Mouse (Mus musculus): Measurements from ENCODE around the gene Ssh2. TPM values are rescaled to one million over a fixed set of nuclear protein-coding genes. Genes with fewer than 3 reads are reported as not detected.

The Ssh2 gene
- polyA plus RNA-seq, 1 experiment from 2014 or later: 10.9 TPM

DNA sequence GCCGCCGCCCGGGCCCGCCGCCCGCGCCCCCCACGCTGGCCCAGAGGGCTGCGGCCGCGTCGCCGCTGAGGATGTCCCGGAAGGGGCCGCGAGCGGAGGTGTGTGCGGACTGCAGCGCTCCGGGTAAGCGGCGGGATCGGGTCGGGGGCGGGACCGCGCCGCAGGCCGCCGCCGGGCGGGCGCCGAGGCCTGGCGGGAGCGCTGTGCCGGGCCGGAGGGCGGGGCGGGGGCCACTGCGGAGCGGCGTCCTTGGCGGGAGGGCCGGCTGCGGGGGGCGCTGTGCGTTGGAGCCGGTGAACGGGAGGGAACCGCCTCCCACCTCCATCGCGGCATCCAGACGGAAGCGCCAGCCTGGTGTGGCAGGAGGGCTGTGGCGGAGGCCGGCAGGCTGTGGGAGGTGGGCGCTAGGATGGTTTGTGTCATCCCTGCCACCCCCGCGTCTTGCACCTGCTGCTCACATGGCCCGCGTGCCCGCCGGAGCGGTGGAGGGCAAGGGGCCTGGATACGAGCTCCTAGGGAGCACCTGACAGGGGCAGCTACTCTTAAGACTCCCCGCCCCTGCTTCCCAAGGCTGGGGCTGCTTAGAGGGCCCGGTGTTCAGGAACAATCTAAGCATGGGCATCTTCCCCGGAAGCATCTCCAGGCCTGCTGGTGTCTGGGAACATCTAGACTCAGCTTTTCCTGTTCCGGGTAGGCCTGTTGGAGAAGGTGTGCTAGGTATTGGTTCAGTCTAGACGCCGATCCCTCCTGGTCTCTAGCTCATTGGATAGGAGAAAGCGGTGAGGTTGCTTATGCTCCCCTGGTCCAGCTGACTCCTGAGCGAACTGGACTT, 277.6 kb downstream of the Ssh2 start, which contains the start of gene Git1:
Gene Git1, plus strand, starts transcription at position 51 of the 832 bp plus-strand sequence.
- peak within 1 kb of the TSS; percentile 62 for H3K4me3 ChIP-seq (ENCODE audit: low read depth, low read length)
- peak within 1 kb of the TSS; percentile 97 for H3K9ac ChIP-seq (replicated peaks; ENCODE audit: low read depth, low read length)
- H3K4me1 ChIP-seq (ENCODE audit: control insufficient read depth, insufficient read depth, low read length): peaks cover 48% of the 10 kb centered on the region
- WGBS: under 1% methylated on average over 53 of the region's 74 CpGs
- H3K27me3 ChIP-seq (ENCODE audit: control insufficient read depth, insufficient read depth, low read length): no peaks in the 10 kb centered on the region
- H3K4me2 ChIP-seq (replicated peaks; ENCODE audit: low read depth, low read length): peak within 1 kb of the TSS; percentile 79
- no peaks in the 10 kb centered on the region for H3K36me3 ChIP-seq (ENCODE audit: control insufficient read depth, insufficient read depth, low read length)
- no peaks in the 10 kb centered on the region for H3K9me3 ChIP-seq (ENCODE audit: control insufficient read depth, low read depth, low read length)
- peak within 1 kb of the TSS; percentile 96 for H3K27ac ChIP-seq (ENCODE audit: low read length)
- ATAC-seq (ENCODE audit: insufficient number of reproducible peaks, insufficient read depth, low FRiP score, low read depth): no peak

GRCm38 (mm10) chr11:77494344-77494676, 278.2 kb downstream of the Ssh2 start:
- Histone ChIP-seq H3K4me1 (ENCODE audit: control insufficient read depth, insufficient read depth, low read length) (peaks cover 45% of the 10 kb centered on the region), H3K9me3 (ENCODE audit: control insufficient read depth, low read depth, low read length) (no peaks in the 10 kb centered on the region), H3K27ac (ENCODE audit: low read length) (peak overlapping the region; percentile 52), H3K27me3 (ENCODE audit: control insufficient read depth, insufficient read depth, low read length) (no peaks in the 10 kb centered on the region), H3K9ac (replicated peaks; ENCODE audit: low read depth, low read length) (peak overlapping the region; percentile 97), H3K4me3 (ENCODE audit: low read depth, low read length) (peak overlapping the region; percentile 62), H3K4me2 (replicated peaks; ENCODE audit: low read depth, low read length) (peak overlapping the region; percentile 78), H3K36me3 (ENCODE audit: control insufficient read depth, insufficient read depth, low read length) (peaks cover 2% of the 10 kb centered on the region; the same call in 1 of the 2 replicates)
- no peak for ATAC-seq (ENCODE audit: insufficient number of reproducible peaks, insufficient read depth, low FRiP score, low read depth)
- 28% methylated on average over 4 of the region's 4 CpGs for WGBS

DNA sequence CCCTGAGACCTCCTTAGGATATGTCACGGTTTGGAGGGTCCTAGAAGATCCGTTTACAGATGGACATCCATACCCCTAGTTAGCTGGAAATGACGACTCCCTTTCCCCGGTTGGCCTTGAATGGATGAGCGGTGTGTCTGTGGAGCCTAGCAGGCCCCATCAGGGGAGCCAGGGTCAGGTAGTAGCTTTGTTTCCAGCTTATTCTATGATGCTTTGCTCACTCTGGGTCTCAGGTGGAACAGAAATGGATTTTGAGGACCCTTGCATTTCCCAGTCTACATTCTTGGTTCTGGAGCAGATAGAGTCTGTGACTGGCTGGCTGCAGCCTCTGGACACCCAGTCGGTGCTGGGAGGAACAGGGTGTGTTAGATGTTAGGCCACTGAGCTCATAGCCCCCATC, 278.7 kb downstream of the Ssh2 start:
- Histone ChIP-seq H3K36me3 (ENCODE audit: control insufficient read depth, insufficient read depth, low read length) (peaks cover 6% of the 10 kb centered on the region; the same call in 1 of the 2 replicates), H3K9me3 (ENCODE audit: control insufficient read depth, low read depth, low read length) (no peaks in the 10 kb centered on the region), H3K4me1 (ENCODE audit: control insufficient read depth, insufficient read depth, low read length) (peaks cover 45% of the 10 kb centered on the region), H3K4me3 (ENCODE audit: low read depth, low read length) (peak overlapping the region; percentile 62), H3K9ac (replicated peaks; ENCODE audit: low read depth, low read length) (no peak overlapping the region), H3K4me2 (replicated peaks; ENCODE audit: low read depth, low read length) (peak overlapping the region; percentile 78), H3K27ac (ENCODE audit: low read length) (peak overlapping the region; percentile 52; the same call in 1 of the 2 replicates), H3K27me3 (ENCODE audit: control insufficient read depth, insufficient read depth, low read length) (no peaks in the 10 kb centered on the region)
- 64% methylated on average over 6 of the region's 6 CpGs for WGBS
- ATAC-seq (ENCODE audit: insufficient number of reproducible peaks, insufficient read depth, low FRiP score, low read depth): no peak

- Histone ChIP-seq H3K9me3 (ENCODE audit: control insufficient read depth, low read depth, low read length) (no peaks in the 10 kb centered on the region), H3K27ac (ENCODE audit: low read length) (no peak overlapping the region), H3K4me3 (ENCODE audit: low read depth, low read length) (no peak overlapping the region), H3K27me3 (ENCODE audit: control insufficient read depth, insufficient read depth, low read length) (no peaks in the 10 kb centered on the region), H3K4me1 (ENCODE audit: control insufficient read depth, insufficient read depth, low read length) (peaks cover 45% of the 10 kb centered on the region), H3K9ac (replicated peaks; ENCODE audit: low read depth, low read length) (no peak overlapping the region), H3K36me3 (ENCODE audit: control insufficient read depth, insufficient read depth, low read length) (peaks cover 13% of the 10 kb centered on the region; the same call in 1 of the 2 replicates), H3K4me2 (replicated peaks; ENCODE audit: low read depth, low read length) (no peak overlapping the region)
- ATAC-seq (ENCODE audit: insufficient number of reproducible peaks, insufficient read depth, low FRiP score, low read depth): no peak
Measured at GRCm38 (mm10) chr11:77495507-77495906, 279.4 kb downstream of the Ssh2 start.

- Histone ChIP-seq H3K4me3 (ENCODE audit: low read depth, low read length) (no peak overlapping the region), H3K27ac (ENCODE audit: low read length) (peak overlapping the region; percentile 71; the same call in 1 of the 2 replicates), H3K9ac (replicated peaks; ENCODE audit: low read depth, low read length) (no peak overlapping the region), H3K36me3 (ENCODE audit: control insufficient read depth, insufficient read depth, low read length) (peaks cover 20% of the 10 kb centered on the region; the same call in 1 of the 2 replicates), H3K4me1 (ENCODE audit: control insufficient read depth, insufficient read depth, low read length) (peaks cover 32% of the 10 kb centered on the region), H3K4me2 (replicated peaks; ENCODE audit: low read depth, low read length) (no peak overlapping the region), H3K9me3 (ENCODE audit: control insufficient read depth, low read depth, low read length) (no peaks in the 10 kb centered on the region), H3K27me3 (ENCODE audit: control insufficient read depth, insufficient read depth, low read length) (no peaks in the 10 kb centered on the region)
- no peak for ATAC-seq (ENCODE audit: insufficient number of reproducible peaks, insufficient read depth, low FRiP score, low read depth)
- 24% methylated on average over 6 of the region's 6 CpGs for WGBS
Measured at GRCm38 (mm10) chr11:77497341-77497756, 281.3 kb downstream of the Ssh2 start.

DNA sequence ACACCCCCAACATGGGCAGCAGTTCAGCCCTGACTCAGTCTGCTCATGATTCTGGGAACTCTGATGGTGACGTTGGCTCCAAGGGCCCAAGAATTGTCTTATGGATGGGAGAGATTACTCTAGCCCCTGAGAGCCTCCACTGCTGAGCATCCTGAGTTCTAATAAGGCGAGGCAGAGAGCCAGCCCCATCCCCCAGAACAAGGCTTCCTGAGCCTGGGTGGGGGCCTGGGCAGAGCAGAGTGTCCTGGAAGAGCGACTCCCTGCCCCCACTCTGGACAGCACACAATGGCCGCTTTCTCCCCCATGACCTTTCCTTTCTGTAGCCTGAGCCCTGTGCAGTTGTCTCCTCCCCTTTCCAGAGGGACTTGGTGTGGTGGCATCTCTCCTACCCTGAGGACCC, 281.8 kb downstream of the Ssh2 start:
- Histone ChIP-seq H3K27ac (ENCODE audit: low read length) (peak overlapping the region; percentile 71; the same call in 1 of the 2 replicates), H3K4me3 (ENCODE audit: low read depth, low read length) (no peak overlapping the region), H3K9ac (replicated peaks; ENCODE audit: low read depth, low read length) (no peak overlapping the region), H3K27me3 (ENCODE audit: control insufficient read depth, insufficient read depth, low read length) (no peaks in the 10 kb centered on the region), H3K4me2 (replicated peaks; ENCODE audit: low read depth, low read length) (no peak overlapping the region), H3K36me3 (ENCODE audit: control insufficient read depth, insufficient read depth, low read length) (peaks cover 25% of the 10 kb centered on the region; the same call in 1 of the 2 replicates), H3K9me3 (ENCODE audit: control insufficient read depth, low read depth, low read length) (no peaks in the 10 kb centered on the region), H3K4me1 (ENCODE audit: control insufficient read depth, insufficient read depth, low read length) (peaks cover 31% of the 10 kb centered on the region)
- no peak for ATAC-seq (ENCODE audit: insufficient number of reproducible peaks, insufficient read depth, low FRiP score, low read depth)
- WGBS: 52% methylated on average over 4 of the region's 4 CpGs

GRCm38 (mm10) chr11:77498261-77499139, 282.4 kb downstream of the Ssh2 start:
- Histone ChIP-seq H3K27ac (ENCODE audit: low read length) (peak overlapping the region; percentile 44; the same call in 1 of the 2 replicates), H3K4me3 (ENCODE audit: low read depth, low read length) (no peak overlapping the region), H3K36me3 (ENCODE audit: control insufficient read depth, insufficient read depth, low read length) (peaks cover 32% of the 10 kb centered on the region), H3K9me3 (ENCODE audit: control insufficient read depth, low read depth, low read length) (no peaks in the 10 kb centered on the region), H3K4me2 (replicated peaks; ENCODE audit: low read depth, low read length) (no peak overlapping the region), H3K4me1 (ENCODE audit: control insufficient read depth, insufficient read depth, low read length) (peaks cover 31% of the 10 kb centered on the region), H3K27me3 (ENCODE audit: control insufficient read depth, insufficient read depth, low read length) (no peaks in the 10 kb centered on the region), H3K9ac (replicated peaks; ENCODE audit: low read depth, low read length) (no peak overlapping the region)
- no peak for ATAC-seq (ENCODE audit: insufficient number of reproducible peaks, insufficient read depth, low FRiP score, low read depth)
- WGBS: 78% methylated on average over 12 of the region's 12 CpGs

DNA sequence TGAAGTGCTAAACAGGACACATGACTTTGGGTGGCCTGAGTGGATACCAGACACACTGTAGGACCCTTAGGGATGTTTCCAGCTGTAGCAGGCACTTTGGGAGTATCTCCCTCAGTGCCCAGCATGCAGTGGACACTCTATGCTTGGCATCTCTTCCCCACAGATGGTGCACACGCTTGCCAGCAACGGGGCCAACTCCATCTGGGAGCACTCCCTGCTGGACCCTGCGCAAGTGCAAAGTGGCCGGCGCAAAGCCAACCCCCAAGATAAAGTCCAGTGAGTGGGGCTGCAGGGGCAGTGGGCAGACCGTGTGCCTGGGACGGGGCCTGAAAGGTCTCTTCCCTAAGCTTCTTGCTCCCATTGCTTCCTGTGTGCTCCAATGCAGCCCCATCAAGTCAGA, 283.3 kb downstream of the Ssh2 start:
- H3K9ac ChIP-seq (replicated peaks; ENCODE audit: low read depth, low read length): no peak overlapping the region
- no peaks in the 10 kb centered on the region for H3K9me3 ChIP-seq (ENCODE audit: control insufficient read depth, low read depth, low read length)
- H3K27me3 ChIP-seq (ENCODE audit: control insufficient read depth, insufficient read depth, low read length): no peaks in the 10 kb centered on the region
- H3K4me1 ChIP-seq (ENCODE audit: control insufficient read depth, insufficient read depth, low read length): peaks cover 28% of the 10 kb centered on the region
- H3K4me3 ChIP-seq (ENCODE audit: low read depth, low read length): no peak overlapping the region
- WGBS: 83% methylated on average over 7 of the region's 7 CpGs
- ATAC-seq (ENCODE audit: insufficient number of reproducible peaks, insufficient read depth, low FRiP score, low read depth): no peak
- peaks cover 37% of the 10 kb centered on the region for H3K36me3 ChIP-seq (ENCODE audit: control insufficient read depth, insufficient read depth, low read length)
- H3K27ac ChIP-seq (ENCODE audit: low read length): no peak overlapping the region
- H3K4me2 ChIP-seq (replicated peaks; ENCODE audit: low read depth, low read length): no peak overlapping the region
